In genomic region chr10:122960738-122961137, GRCm38 (mm10) we compare ENCODE assay signal across 16 mouse cellular contexts.
A peak's percentile ranks its signal among the peaks of the same experiment; 100 is the strongest.
DNase-seq lines count a peak whose midpoint lies in the region; ATAC-seq and TF ChIP-seq lines count a peak whose summit lies in the region.
"Had no signal": no experiment of that assay in that cellular context is flagged by ENCODE, and none has a peak within 500 bp of the region (broad histone marks: within the 10 kb centered on the region; RNA-seq: fewer than 3 reads in every experiment).

No protein-coding gene starts in this region.

- H3K27ac ChIP-seq in heart, embryonic 13.5 days (replicated peaks) = no peak overlapping the region
- no peak overlapping the region for H3K27ac ChIP-seq in lung, embryonic 16.5 days (ENCODE audit: low read length)
- no peak overlapping the region for H3K27ac ChIP-seq in intestine, postnatal 0 days (ENCODE audit: low read depth, low read length)
- H3K27ac ChIP-seq in stomach, embryonic 14.5 days (ENCODE audit: low read length) = no peak overlapping the region
- no peak overlapping the region for H3K27ac ChIP-seq in thymus, adult 2 months (ENCODE audit: control insufficient read depth, insufficient read depth, low read length)
- H3K27ac ChIP-seq: embryonic facial prominence, embryonic 12.5 days; kidney, embryonic 15.5 days; midbrain, embryonic 13.5 days had no signal

- H3K4me2 ChIP-seq in heart, embryonic 13.5 days = peak overlapping the region; percentile 53
- peak overlapping the region; percentile 9; the same call in 1 of the 2 replicates for H3K4me2 ChIP-seq in lung, embryonic 16.5 days (ENCODE audit: low read depth, low read length)
- H3K4me2 ChIP-seq in intestine, postnatal 0 days (replicated peaks; ENCODE audit: low read depth) = peak overlapping the region; percentile 6
- peak overlapping the region; percentile 18; the same call in 1 of the 2 replicates for H3K4me2 ChIP-seq in stomach, embryonic 14.5 days (replicated peaks; ENCODE audit: low read depth, low read length)
- H3K4me2 ChIP-seq: embryonic facial prominence, embryonic 12.5 days; kidney, embryonic 15.5 days; midbrain, embryonic 13.5 days had no signal

- no peaks in the 10 kb centered on the region for H3K36me3 ChIP-seq in heart, embryonic 13.5 days
- no peaks in the 10 kb centered on the region for H3K36me3 ChIP-seq in lung, embryonic 16.5 days (ENCODE audit: control insufficient read depth, insufficient read depth, low read length)
- no peaks in the 10 kb centered on the region for H3K36me3 ChIP-seq in intestine, postnatal 0 days (ENCODE audit: control insufficient read depth, insufficient read depth)
- H3K36me3 ChIP-seq in stomach, embryonic 14.5 days (ENCODE audit: control insufficient read depth, insufficient read depth, low read length) = no peaks in the 10 kb centered on the region
- H3K36me3 ChIP-seq in thymus, adult 2 months (ENCODE audit: control insufficient read depth, insufficient read depth, low read length) = no peaks in the 10 kb centered on the region
- H3K36me3 ChIP-seq: embryonic facial prominence, embryonic 12.5 days; G1E; kidney, embryonic 15.5 days; midbrain, embryonic 13.5 days had no signal

- peak overlapping the region; percentile 11; the same call in 1 of the 2 replicates for H3K4me3 ChIP-seq in heart, embryonic 13.5 days
- no peak overlapping the region for H3K4me3 ChIP-seq in lung, embryonic 16.5 days (ENCODE audit: low read length)
- no peak overlapping the region for H3K4me3 ChIP-seq in intestine, postnatal 0 days (ENCODE audit: low read depth, low read length)
- H3K4me3 ChIP-seq in stomach, embryonic 14.5 days (ENCODE audit: low read depth, low read length) = no peak overlapping the region
- no peak overlapping the region for H3K4me3 ChIP-seq in thymus, adult 2 months (ENCODE audit: control insufficient read depth, insufficient read depth, low read length)
- H3K4me3 ChIP-seq: embryonic facial prominence, embryonic 12.5 days; kidney, embryonic 15.5 days; midbrain, embryonic 13.5 days had no signal

- no peak for DNase-seq in heart, postnatal 4 days
- no peak for DNase-seq in lung, postnatal 25 days (ENCODE audit: low spot score)
- no peak for DNase-seq in thymus, adult 2 months
- DNase-seq in left cerebral cortex, postnatal 36 days (ENCODE audit: low spot score in 2 of 2) = no peak
- DNase-seq: adrenal gland, adult 2 months; cerebellum, adult 11-12 months; gastrocnemius, postnatal 14 days had no signal

- no peaks in the 10 kb centered on the region for H3K9me3 ChIP-seq in heart, embryonic 13.5 days
- H3K9me3 ChIP-seq in lung, embryonic 16.5 days (ENCODE audit: control insufficient read depth, low read length) = no peaks in the 10 kb centered on the region
- no peaks in the 10 kb centered on the region for H3K9me3 ChIP-seq in intestine, postnatal 0 days (ENCODE audit: control insufficient read depth)
- H3K9me3 ChIP-seq in stomach, embryonic 14.5 days (ENCODE audit: control insufficient read depth, low read depth, low read length) = no peaks in the 10 kb centered on the region
- H3K9me3 ChIP-seq: embryonic facial prominence, embryonic 12.5 days; kidney, embryonic 15.5 days; midbrain, embryonic 13.5 days had no signal

- TF ChIP-seq CTCF in intestine, postnatal 0 days (IDR thresholded peaks at IDR 0.05; ENCODE audit: low read depth) = no peak
- TF ChIP-seq CTCF in thymus, adult 2 months (IDR thresholded peaks at IDR 0.05; ENCODE audit: borderline replicate concordance, control insufficient read depth, extremely low read depth, insufficient read depth, low read length, poor library complexity) = no peak

- WGBS in heart, embryonic 13.5 days = 45% methylated on average over 16 of the region's 16 CpGs
- WGBS in lung, embryonic 16.5 days = 41% methylated on average over 16 of the region's 16 CpGs
- 51% methylated on average over 16 of the region's 16 CpGs for WGBS in intestine, postnatal 0 days
- WGBS in stomach, embryonic 14.5 days = 31% methylated on average over 16 of the region's 16 CpGs
- 90% methylated on average over 16 of the region's 16 CpGs for WGBS in thymus, adult 2 months

- intact Hi-C loops in left cerebral cortex, postnatal 36 days (cut with DNase I) = loop anchor here (5.0 kb wide), 1 partner anchor 48 kb away; no protein-coding TSS in a partner anchor

- H3K27me3 ChIP-seq in heart, embryonic 13.5 days (replicated peaks) = 0 out of 2 replicates have a peak, but pooled peaks cover 7% of the 10 kb centered on the region
- no peaks in the 10 kb centered on the region for H3K27me3 ChIP-seq in lung, embryonic 16.5 days (ENCODE audit: control insufficient read depth, insufficient read depth, low read depth, low read length)
- no peaks in the 10 kb centered on the region for H3K27me3 ChIP-seq in intestine, postnatal 0 days (replicated peaks; ENCODE audit: control insufficient read depth, insufficient read depth, low read length)
- H3K27me3 ChIP-seq in stomach, embryonic 14.5 days (ENCODE audit: control insufficient read depth, insufficient read depth, low read length) = no peaks in the 10 kb centered on the region
- no peaks in the 10 kb centered on the region for H3K27me3 ChIP-seq in thymus, adult 2 months (ENCODE audit: control insufficient read depth, insufficient read depth, low read length)
- H3K27me3 ChIP-seq: embryonic facial prominence, embryonic 12.5 days; kidney, embryonic 15.5 days; midbrain, embryonic 13.5 days had no signal

- H3K9ac ChIP-seq in heart, embryonic 13.5 days = peak overlapping the region; percentile 39; the same call in 1 of the 2 replicates
- H3K9ac ChIP-seq in lung, embryonic 16.5 days (ENCODE audit: low read length) = peak overlapping the region; percentile 28; the same call in 1 of the 2 replicates
- H3K9ac ChIP-seq in intestine, postnatal 0 days (ENCODE audit: low read depth, low read length) = no peak overlapping the region
- no peak overlapping the region for H3K9ac ChIP-seq in stomach, embryonic 14.5 days (replicated peaks; ENCODE audit: low read depth, low read length)
- H3K9ac ChIP-seq: embryonic facial prominence, embryonic 12.5 days; kidney, embryonic 15.5 days; midbrain, embryonic 13.5 days had no signal

- H3K4me1 ChIP-seq in heart, embryonic 13.5 days = peaks cover 24% of the 10 kb centered on the region
- H3K4me1 ChIP-seq in lung, embryonic 16.5 days (replicated peaks; ENCODE audit: control insufficient read depth, insufficient read depth, low read length) = peaks cover 8% of the 10 kb centered on the region
- H3K4me1 ChIP-seq in intestine, postnatal 0 days (replicated peaks; ENCODE audit: control insufficient read depth, insufficient read depth, low read length) = no peaks in the 10 kb centered on the region
- peaks cover 15% of the 10 kb centered on the region for H3K4me1 ChIP-seq in stomach, embryonic 14.5 days (ENCODE audit: control insufficient read depth, insufficient read depth, low read length)
- peaks cover 10% of the 10 kb centered on the region for H3K4me1 ChIP-seq in thymus, adult 2 months (replicated peaks; ENCODE audit: control insufficient read depth, insufficient read depth, low read length)

- TF ChIP-seq POLR2A in thymus, adult 2 months (IDR thresholded peaks at IDR 0.05; ENCODE audit: control insufficient read depth, extremely low read depth, insufficient read depth, low read length, poor library complexity) = no peak

- no peak for ATAC-seq in heart, embryonic 13.5 days (ENCODE audit: extremely low read depth, insufficient number of reproducible peaks, low FRiP score, low TSS enrichment)
- peak; percentile 32; the same call in 1 of the 2 replicates for ATAC-seq in lung, embryonic 16.5 days (ENCODE audit: low read depth)
- no peak for ATAC-seq in intestine, postnatal 0 days
- no peak; the same call in 1 of the 2 replicates for ATAC-seq in stomach, embryonic 14.5 days (ENCODE audit: insufficient number of reproducible peaks, insufficient read depth, low FRiP score, low read depth)
- ATAC-seq: hindbrain, embryonic 16.5 days; midbrain, embryonic 13.5 days had no signal

Comparison
In these comparisons a context has a peak if more than half of its experiments do, and no peak if none do; other contexts are left out.
1. H3K9ac ChIP-seq: peak in heart, embryonic 13.5 days (single experiment) and lung, embryonic 16.5 days (single experiment); none in intestine, postnatal 0 days (single experiment) and stomach, embryonic 14.5 days (single experiment).
2. Peak in every context shown above with its lines, with median percentiles within 50 percentile points of each other: H3K4me2 ChIP-seq.